Mouse (Mus musculus) stomach, postnatal 0 days (tissue): Measurements from ENCODE around the gene Traf5.

Experiments
- CTCF ChIP-seq: IDR thresholded peaks from 2 replicates; pipeline ENCODE4 v1.5.1; 2016; ENCODE audit warnings: antibody characterized with exemption, low read depth, mild to moderate bottlenecking, moderate library complexity
- EP300 ChIP-seq: optimal IDR thresholded peaks from 2 replicates; pipeline ENCODE3; 2016; ENCODE audit warnings: antibody characterized with exemption

DNA sequence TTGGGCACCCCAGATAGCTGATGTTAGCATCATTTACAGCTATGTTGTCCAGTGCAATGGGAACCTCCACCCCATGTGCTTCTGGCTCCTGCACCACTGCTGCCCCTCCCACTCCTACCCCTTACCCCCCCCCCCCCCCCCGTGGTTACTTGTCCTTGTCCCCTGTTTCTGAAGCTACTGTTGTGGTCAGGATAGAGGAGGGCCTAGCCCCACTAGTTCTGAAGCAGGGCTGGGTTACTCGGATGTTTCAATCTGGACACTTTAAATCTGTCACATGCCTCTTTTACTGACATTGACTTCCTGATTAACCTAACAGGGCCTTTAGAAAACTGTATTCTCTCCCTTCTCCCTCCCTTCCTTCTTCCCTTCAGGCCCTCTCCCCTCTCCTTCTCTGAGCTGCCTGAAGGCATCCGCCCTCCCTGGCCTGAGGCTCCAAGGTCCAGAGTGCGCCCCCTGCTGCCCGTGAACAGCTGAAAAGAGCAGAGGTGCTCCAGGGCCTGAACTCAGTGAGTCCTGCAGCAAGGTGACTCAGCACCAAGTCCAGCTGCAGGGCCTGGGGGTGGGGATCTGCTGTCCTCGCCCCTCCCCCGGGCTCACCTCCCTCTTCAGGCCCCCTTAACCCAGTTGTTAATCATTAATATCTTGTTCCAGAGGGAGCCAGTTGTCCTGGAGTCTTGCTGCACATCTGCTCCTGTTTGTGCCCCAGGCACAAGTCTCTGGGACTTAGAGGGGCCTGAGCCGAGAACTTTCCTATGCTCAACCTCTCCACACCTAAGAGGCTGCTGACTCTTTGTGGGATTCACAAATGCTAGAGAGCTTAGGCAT, 128.2 kb downstream of the Traf5 start:
- peak; percentile 92 for TF ChIP-seq CTCF
- no peak for TF ChIP-seq EP300
